Mouse (Mus musculus) heart, postnatal 0 days (tissue): ENCODE data around the gene Otc.

Experiments used
- CTCF ChIP-seq: IDR thresholded peaks from 2 replicates; pipeline ENCODE4 v1.5.1; 2016; ENCODE audit warnings: antibody characterized with exemption, control low read depth, low read depth
- EP300 ChIP-seq: IDR thresholded peaks from 2 replicates; pipeline ENCODE4 v1.6.1; 2016; ENCODE audit warnings: antibody characterized with exemption, low read depth

DNA sequence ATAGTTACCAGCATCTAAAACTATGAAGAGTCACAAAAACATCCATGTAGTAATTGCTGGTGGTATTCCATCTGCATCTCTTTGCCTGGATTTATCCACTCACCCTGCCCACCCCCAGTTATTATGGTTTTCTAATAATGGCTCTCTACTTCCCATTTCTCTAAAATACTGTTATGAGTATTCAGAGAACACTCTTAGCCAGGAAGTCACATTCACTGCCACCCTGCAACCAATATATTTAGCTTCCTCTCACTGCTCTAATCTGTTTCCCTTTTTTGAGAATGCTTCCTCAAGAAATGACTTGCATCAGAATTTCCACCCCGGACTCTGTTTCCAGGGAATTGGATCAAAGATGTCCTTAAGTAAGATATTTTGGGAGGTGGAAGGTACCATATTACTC lies 79.6 kb downstream of the Otc start:
- no peak for TF ChIP-seq CTCF
- no peak for TF ChIP-seq EP300
